Mouse (Mus musculus): ENCODE measurements around the gene Mapk3.
"Not testable (repeated sequence)": the region's sequence is repeated elsewhere in the genome, so short reads cannot be mapped to it uniquely, and the experiment has no call there.

Gene Mapk3

DNA sequence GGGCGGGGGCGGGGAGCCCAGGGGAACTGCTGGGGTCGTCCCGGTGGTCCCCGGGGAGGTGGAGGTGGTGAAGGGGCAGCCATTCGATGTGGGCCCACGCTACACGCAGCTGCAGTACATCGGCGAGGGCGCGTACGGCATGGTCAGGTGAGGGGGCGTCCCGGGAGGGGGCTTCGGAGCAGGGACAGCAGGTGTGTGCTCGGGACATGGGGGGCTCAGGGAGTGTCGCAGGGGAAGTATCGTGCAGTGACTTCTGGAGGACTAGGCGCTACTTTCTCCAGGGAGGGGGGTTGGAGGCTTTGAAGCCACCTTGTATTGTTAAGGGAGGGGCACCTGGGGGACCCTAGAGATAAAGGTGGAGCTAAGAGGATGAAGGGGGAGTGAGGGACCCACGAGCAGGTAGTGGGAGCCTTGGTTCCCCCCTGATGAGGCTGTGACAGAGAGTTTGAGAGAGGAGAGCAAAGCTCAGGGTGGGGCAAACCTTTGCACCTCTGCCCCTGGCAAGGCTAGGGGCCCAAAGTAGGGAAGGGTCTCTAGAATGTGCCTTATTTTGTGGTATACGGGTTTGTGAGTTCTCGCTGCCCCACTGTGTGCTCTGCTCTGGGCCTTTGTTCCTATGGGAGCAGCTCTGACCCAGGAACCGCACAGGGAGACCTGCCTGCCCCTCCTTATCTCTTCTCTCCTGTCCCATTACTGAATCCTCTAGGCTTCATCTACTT lies 430 bp downstream of the Mapk3 start:
- no peak for DNase-seq

DNA sequence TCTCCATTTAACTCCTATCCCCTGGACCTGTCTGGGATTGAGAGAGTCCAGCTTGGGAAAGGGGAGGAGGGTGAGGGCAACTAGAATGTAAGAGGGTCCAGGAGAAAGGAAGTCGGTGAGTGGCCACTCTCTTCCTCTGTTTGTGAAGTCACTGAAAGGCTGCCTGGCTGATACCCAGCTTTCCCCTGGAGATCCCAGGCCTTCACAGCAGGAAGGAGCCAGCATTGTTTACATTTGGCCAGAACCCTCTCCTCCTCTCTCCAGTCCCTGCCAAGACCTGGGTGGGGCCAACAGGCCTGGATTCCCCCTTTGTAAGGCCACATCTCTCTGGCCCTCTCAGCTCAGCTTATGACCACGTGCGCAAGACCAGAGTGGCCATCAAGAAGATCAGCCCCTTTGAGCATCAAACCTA lies 996 bp downstream of the Mapk3 start:
- DNase-seq, result peak; percentile 65

DNA sequence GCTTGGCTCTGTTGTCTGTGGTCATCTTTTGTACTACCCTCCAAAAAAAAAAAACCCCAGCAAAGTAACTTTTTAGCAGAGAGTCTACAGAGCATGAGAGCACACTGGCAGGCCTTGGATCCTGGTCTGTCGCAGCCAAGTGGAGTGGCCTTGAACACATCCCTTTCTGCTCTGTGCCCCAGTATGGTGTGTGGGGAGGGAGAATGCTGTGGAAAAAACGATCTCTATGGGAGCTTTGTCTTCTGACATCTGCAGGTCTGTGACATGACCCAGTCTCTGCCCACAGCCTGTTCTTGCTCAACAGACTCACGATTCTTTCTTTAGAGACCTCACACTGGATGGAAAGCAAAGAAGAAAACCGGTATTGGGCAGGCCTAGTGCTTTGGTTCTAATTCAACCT lies 1.6 kb downstream of the Mapk3 start:
- DNase-seq, result no peak

DNA sequence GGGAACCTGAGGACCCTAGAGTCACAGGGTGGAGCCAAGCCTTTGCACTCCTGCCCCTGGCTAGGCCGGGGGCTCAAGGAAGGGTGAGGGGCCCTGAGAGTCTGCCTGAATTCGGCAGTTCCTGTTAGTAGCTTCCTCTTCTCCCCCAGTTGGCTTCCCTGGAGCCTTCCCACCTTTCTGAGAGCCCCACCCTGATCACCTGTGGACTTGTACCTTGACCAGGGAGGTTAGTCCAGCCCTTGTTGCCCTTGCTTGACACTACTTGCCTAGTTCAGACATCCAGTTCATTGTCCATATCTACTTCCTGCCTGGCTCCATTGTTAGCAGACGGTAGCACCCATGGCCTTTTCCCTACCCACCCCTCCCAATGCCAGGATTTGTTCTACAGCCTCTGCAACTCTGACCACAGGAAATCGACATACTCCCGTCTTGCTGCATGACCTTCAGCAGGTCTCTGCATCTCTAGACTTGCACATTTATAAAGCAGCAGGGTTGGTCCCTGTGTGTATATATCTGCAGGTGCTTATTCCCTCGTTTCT lies 2.2 kb downstream of the Mapk3 start:
- no peak for DNase-seq

DNA sequence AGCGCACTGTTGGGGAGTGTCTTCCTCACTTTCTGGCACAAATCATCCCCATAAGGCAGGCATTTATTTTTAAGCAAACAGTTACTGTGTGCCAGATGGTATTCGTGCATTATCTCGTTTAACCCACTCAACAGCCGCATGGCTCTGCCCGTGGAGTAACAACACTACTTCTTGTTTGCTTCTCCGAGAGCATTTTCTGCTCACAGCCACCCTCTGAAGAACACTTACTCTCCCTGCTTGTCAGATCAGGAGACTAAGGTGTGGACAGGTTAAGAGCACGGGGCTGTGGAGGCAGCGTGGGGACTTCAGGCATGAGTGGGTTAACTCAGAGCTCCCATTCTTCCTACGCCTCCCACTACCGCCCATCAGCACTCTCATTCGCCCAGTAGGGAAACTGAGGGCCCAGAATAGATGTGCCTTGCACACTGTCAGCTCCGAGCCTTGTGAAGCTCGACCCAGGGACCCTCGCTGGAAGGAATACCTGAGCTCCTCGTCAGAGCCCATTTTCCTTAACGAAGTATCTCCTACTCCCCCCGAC lies 3.1 kb downstream of the Mapk3 start:
- DNase-seq, result peak; percentile 84

DNA sequence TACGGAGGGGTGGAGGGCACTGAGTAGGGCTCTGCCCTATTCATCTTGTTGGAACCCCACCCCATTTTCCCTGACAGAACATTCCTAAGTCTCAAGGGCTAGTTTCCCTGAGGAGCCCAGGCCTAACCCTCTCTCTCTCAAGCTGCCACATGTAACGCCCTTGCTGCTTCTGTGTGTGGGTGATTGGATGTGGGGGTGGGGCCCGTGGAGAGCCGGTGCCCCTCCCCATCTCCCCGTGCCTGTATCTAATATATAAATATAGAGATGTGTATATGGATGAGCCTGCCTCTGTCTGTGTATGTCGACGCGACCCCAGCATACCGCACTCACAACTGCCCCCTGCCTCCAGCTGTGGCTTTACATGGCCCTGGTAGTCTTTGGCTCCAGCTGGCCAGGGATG lies 6.1 kb downstream of the Mapk3 start:
- DNase-seq, result no peak

DNA sequence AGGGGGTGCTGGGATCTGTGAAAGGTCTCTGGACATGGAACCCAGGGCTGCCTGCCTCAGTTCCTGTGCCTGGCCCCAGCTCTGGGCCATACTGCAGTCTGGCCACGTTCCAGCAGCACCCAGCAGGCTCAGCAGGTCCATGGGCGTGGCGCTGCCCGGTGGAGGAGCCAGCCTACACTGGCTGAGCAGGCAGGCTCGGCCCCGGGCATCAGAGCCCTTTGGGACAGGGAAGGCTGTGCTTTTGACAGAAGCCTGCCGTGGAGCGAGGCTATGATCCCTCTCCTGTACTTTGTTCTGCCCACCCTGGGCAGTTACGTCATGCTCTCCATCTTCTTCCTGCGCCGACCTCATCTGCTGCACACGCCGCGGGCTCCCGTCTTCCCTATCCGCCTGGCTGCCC lies 6.8 kb downstream of the Mapk3 start, which contains the start of gene Gdpd3:
Gene Gdpd3 (plus strand): TSS at position 134 of the 400 bp plus-strand sequence.
- no peak for DNase-seq

DNA sequence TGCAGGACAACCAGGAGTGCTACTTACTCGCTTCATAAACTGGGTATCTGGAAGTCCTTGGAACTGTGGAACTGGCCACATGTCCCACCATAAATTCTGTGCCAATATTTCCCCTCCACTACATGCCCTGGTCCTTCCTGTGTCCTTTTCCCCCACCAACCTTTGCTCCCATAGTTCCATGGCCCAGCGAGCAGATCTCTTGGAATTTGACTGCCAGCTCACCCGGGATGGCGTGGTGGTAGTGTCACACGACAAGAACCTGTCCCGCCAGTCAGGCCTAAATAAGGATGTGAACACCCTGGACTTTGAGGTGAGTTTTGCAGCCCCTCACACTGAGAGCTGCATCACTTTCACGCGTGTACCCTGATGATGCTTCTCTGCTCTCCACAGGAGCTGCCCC lies 7.6 kb downstream of the Mapk3 start:
- no peak for DNase-seq

DNA sequence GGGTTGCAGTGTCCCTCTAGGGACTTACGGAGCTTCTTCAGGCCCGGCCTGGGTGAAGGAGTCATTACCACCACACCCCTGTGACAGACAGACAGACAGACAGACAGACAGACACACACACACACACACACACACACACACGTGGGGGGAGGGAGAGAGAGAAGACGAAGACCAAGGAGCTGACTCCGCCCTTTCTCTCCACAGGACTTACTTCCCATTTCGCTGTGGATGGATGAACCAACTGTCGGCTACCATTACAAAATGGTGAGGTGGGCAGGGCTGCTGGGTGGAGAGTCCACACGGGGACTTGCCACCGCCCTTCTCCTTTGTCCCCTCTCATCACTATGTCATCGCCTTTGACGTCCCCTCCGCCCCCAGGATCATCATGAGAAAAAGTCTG lies 11.4 kb downstream of the Mapk3 start:
- no peak for DNase-seq

DNA sequence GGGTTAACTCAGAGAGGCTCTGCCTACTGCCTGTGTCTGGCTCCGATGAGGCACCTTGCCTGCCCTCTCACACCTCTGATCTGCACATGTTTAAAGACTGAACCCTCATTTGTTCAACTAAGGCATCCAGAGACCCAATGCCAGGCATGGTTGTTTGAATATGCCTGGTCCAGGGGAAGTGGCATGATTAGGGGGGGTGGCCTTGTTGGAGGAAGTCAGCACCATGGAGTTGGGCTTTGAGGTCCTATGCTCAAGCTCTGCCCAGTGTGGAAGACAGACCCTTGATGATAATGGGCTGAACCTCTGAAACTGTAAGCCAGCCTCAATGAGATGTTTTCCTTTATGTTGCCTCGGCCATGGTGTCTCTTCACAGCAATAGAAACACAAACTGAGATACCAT lies 13.9 kb downstream of the Mapk3 start:
- DNase-seq, result no peak

DNA sequence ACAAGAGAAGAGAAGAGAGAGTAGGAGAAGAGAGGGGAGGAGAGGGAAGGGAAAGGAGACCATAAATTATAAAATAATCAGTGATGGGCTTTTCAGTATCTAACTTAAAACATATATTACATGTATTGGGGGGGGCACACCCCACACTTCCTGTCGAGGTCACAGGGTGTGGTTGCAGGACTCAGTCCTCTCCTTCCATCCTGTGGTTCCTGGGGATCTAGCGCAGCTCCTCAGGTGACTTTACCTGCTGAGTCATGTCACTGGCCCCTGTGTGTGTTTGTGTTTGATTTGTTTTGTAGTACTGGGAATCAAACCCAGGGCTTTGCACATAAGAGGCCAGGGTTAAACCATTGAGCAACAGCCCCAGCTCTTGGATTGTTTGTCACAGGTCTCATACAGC lies 15.1 kb downstream of the Mapk3 start:
- DNase-seq, result no peak

DNA sequence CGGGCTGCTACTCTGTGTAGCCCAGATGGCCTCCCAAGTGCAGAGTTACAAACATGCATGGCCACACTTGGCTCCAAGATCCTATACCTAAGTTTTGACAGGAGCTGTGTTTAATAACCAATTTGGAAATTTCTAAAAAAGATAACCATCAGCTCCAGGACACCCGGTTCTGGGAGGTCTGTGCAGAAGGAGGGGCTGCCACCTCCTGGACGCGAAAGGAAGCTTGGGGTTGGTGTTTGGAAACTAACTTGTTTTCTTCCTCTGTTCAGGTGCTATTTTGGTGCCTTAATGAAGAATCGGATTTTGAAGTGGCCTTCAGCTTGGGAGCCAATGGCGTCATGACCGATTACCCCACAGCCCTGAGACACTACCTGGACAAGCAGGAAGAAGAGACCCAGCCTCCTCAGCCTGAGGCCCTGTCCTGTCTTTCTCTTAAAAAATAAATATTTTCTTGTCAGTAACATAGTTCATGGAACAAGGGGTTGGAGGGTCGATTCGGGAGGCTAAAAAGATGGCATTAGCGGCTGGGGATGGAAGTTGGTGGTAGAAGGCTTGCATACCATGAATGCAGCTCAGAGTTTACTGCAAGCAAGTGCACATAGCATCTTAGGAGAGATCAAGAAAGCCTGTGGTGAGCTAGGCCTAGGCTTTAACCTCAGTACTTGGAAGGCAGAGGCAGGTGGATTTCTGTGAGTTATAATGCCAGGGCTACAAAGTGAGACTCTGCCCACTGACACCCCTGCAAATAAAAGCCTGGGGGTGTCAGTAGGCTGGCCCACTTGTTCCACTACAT lies 16.0 kb downstream of the Mapk3 start:
- no peak for DNase-seq

DNA sequence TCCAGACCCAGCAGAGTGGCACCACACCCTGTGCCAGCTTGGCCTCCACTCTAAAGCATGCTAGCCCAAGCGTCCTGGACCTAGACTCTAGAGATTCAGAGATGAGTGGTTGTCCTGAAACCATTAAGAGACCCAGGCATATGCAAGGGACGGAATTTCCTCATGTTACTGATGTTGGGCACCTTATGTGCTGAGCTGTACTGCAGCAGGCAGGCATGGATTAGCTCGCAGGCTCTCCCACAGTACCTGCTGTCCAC lies 16.5 kb downstream of the Mapk3 start:
- DNase-seq, result no peak

DNA sequence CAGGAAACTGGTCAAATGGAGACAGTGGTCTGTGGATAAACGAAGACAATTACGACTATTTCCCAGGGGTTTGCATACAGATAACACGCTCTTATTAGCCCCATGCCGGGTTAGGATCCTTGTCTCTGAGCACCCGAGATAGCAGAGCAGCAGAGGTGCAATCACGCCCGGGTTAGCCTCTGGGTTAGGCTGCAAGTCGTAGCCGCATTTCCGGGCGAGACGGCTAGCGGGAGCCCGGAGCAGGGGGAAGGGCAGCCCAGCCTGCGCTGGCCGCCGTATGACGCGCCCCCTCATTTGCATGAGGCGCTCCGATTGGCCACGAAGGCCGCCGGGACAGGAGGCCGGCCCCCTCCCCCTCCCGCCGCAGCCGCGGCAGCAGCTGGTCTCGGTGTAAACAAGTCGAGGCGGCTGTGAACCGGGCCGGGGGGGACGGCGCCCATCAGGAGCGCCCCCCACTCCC lies 17.2 kb downstream of the Mapk3 start, which contains the start of gene Ypel3:
Gene Ypel3 (plus strand): TSS at position 358 of the 460 bp plus-strand sequence.
- DNase-seq, result peak; percentile 98

DNA sequence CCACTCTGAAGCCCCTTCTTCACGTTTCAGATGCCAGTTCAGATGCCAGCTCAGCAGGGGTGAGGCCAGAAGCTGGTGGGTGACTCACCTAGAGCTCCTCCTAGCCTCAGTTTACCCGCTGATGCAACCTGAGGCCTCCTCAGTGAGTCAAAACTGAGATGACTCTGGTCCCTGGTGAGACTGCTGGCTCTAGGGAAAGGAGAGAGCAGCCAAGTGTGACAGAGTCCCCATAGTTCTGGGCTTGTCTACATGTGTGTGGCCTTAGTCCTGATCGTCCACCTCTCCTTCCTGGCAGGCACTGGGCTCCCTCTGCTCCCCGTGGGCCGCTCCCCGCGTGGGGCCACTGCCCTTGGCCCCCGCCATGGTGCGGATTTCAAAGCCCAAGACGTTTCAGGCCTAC lies 18.1 kb downstream of the Mapk3 start:
- DNase-seq, result no peak

DNA sequence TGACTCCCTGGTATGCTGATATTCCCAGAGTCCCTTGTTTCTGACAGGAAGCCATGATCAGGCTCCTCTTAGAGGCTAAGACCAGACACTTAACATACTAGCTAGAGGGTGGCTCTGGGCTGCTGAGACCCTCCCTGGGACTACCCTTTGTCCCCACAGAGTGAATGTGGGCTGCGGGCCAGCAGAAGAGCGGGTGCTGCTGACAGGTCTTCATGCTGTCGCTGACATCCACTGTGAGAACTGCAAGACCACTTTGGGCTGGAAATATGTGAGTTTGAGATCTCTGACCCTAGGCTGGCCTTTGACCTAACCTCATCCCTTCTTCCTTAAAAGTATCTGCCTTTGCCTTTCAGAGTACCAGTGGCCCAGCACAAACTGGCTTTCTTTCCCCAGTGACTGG lies 18.7 kb downstream of the Mapk3 start:
- DNase-seq, result no peak

DNA sequence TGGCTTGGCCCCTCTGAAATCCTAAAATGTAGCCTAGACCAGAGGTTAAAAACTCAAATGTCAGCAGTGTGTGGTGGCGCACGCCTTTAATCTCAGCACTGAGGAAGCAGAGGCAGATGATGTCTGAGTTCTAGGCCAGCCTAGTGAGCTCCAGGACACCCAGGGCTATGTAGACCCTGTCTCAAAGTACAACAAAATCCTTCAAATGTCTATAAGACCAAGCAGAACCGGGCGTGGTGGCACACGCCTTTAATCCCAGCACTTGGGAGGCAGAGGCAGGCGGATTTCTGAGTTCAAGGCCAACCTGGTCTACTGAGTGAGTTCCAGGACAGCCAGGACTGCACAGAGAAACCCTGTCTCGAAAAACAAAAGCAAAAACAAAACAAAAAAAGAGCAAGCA lies 19.7 kb downstream of the Mapk3 start:
- not testable (repeated sequence) for DNase-seq

DNA sequence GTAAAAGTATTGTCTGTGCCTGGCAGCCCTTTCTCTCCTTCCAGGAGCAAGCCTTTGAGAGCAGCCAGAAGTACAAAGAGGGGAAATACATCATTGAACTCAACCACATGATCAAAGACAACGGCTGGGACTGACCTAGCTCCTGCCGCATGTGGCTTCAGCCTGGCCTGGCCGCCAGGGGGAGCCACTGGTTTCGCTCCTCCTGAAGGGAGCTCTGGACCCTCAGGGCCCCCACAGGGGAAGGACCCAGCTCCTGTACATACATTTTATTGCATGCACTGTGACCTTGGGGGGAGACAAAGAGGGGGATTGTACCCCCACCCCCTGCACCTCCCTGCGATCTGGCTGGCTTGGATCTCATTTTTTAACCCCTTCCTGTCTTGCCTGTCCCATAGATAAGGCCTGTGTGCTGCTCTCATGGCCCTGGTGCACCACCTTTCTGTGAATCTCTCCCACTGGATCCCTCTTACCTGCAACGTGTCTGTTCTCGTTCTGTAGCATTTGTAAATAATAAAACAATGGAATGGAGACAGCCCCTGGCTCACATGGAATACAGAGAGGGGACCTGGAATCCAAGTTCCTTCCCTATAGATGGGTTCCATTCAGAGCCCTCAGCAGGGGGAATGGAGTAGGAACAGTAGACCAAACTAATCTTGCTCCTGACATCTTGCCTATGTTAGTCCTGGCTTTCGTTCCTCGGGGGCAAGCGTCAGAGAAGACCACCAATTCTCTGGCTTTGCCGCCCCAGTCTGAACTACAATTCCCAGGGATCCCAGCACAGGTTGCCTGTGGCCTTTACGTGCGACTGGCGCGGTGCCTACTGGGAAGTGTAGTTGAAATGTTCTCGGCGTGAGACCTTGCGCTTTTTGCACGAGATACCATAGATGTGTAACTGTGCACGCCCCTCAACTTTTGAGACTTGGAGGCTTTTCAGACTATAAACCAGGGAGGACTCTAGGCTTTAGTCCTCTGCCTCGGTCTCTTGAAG lies 20.9 kb downstream of the Mapk3 start:
- peak; percentile 84 for DNase-seq

DNA sequence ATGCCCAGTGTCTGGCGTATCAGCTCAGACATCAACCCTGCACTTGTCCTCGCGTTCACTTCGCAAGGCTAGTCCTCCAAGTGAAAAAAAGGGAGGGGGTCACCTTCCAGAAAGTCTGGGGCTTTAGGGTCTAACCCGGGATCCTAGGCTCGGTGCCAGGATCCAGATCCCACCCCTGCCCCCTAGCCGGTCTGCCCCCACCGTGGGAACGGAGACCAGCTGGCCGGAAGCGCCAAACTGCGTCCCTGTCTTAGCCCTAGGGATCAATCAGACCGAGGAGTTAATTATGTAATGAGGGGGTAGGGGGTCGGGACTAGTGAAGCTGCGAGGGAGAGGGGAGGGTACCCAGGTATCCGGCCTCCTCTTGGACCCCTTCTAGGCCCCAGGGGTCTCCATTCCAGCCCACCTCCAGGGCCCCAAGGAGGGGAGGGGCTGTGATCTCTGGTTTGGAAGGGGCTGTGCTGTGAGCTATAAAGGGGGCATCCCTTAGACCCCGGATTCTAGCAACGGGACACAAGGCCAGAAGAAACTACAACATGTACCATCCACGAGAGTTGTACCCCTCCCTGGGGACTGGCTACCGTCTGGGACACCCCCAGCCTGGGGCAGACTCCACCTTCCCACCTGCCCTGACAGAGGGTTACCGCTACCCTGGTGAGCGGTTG lies 21.7 kb downstream of the Mapk3 start, which contains the start of gene Tbx6:
Gene Tbx6 (plus strand): TSS at position 513 of the 665 bp plus-strand sequence.
- DNase-seq, result no peak

DNA sequence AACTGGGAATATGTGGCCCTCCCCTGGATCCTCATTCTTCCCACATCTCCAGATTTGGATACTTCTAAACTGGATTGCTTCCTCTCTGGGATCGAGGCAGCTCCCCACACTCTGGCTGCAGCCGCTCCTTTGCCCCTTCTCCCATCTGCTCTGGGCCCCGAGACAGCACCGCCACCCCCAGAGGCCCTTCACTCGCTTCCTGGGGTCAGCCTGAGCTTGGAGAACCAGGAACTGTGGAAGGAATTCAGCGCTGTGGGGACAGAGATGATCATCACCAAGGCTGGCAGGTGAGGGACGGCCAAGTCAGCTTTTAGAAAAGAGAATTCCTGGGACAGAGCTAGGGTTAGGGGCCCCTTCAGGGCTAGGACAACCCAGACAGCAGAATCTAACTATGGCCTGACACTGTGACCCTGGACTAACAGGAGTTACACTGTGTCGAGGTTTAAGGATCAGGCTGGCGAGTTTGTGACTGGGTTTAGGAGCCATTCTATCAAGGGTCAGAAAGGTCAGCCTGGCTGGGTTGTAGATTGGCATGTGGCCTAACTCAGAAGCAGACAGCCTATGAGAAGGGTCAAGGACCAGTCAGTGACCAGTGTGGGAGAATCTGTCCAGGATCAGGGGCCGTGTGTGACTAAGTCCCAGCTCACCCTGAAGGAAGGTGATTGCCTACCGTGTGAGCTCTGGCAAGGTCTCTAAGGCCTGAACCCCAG lies 22.4 kb downstream of the Mapk3 start:
- DNase-seq, result no peak

DNA sequence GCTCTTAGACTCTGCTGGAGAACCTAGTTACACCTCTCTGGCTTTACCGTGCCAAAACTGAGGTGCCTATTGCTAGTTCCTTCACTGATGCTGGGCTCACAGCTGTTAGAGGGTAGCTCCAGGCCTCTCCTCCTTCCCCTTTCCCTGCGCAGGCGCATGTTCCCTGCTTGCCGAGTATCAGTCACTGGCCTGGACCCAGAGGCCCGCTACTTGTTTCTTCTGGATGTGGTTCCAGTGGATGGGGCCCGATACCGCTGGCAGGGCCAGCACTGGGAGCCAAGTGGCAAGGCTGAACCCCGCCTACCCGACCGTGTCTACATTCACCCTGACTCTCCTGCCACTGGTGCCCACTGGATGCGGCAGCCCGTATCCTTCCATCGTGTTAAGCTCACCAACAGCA lies 23.3 kb downstream of the Mapk3 start:
- DNase-seq, result no peak

All from layer of hippocampus, adult 9-11 months (tissue).